11 mouse cellular contexts compared by ENCODE assay signal in the genomic region with DNA sequence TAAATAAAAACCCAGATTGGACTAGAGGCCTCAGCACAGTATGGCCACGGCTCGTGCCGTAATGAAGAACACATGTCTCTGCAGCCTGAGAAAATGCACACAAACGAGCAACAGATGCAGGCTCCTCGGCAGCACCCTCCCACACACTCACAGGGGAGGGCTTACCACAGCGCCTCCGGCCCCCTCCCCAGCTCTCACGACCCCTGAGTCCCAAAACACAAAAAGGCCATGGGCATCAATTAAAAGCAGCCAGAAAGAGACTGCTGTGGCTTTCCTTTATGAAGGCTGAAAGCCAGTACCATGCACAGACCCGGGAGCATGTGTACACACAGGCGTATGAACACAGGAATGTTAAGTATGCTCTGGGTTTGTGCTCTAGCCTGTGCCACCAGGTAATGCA.
DNase-seq lines count a peak whose midpoint lies in the region; ATAC-seq lines count a peak whose summit lies in the region.
"Had no signal": no experiment of that assay in that cellular context is flagged by ENCODE, and none has a peak within 500 bp of the region (broad histone marks: within the 10 kb centered on the region; RNA-seq: fewer than 3 reads in every experiment).

No protein-coding gene starts in this region.

- H3K27ac ChIP-seq in heart, embryonic 10.5 days: peak overlapping the region; percentile 79
- peak overlapping the region; percentile 92 for H3K27ac ChIP-seq in limb, embryonic 15.5 days

- intact Hi-C loops in heart, postnatal 10 days (cut with DNase I): loop anchor here (10.0 kb wide), 1 partner anchor 245 kb away; a partner anchor contains a TSS

- DNase-seq in heart, embryonic 10.5 days (ENCODE audit: low spot score): no peak
- no peak for DNase-seq in heart, postnatal 10 days
- DNase-seq in right cerebral cortex, postnatal 10 days (ENCODE audit: low spot score in 2 of 2): peak; percentile 56 to 72
- DNase-seq in right cerebral cortex, postnatal 4 days: no peak
- no peak for DNase-seq in layer of hippocampus, adult 11-12 months (ENCODE audit: low spot score)
- DNase-seq in kidney, adult 11 months: no peak
- DNase-seq: layer of hippocampus, postnatal 36 days; thymus, postnatal 25 days had no signal

- peak overlapping the region; percentile 33; the same call in 1 of the 2 replicates for H3K4me2 ChIP-seq in limb, embryonic 15.5 days

- peaks cover 83% of the 10 kb centered on the region for H3K4me1 ChIP-seq in heart, embryonic 10.5 days
- peaks cover 92% of the 10 kb centered on the region for H3K4me1 ChIP-seq in limb, embryonic 15.5 days

- WGBS in heart, embryonic 10.5 days: 51% methylated on average over 10 of the region's 10 CpGs
- WGBS in limb, embryonic 15.5 days: 15% methylated on average over 10 of the region's 10 CpGs

- ATAC-seq in limb, embryonic 15.5 days (ENCODE audit: insufficient number of reproducible peaks, low FRiP score, low TSS enrichment, low read depth): no peak
- no peak for ATAC-seq in activated CD4-positive, CD25-positive, alpha-beta regulatory T cell, adult 4 months

- H3K9me3 ChIP-seq in heart, embryonic 10.5 days: no peaks in the 10 kb centered on the region
- no peaks in the 10 kb centered on the region for H3K9me3 ChIP-seq in limb, embryonic 15.5 days

- H3K4me3 ChIP-seq in heart, embryonic 10.5 days: no peak overlapping the region
- H3K4me3 ChIP-seq in limb, embryonic 15.5 days: no peak overlapping the region
- H3K4me3 ChIP-seq: myocyte had no signal

- no peaks in the 10 kb centered on the region for H3K27me3 ChIP-seq in heart, embryonic 10.5 days (ENCODE audit: insufficient read depth, poor library complexity, severe bottlenecking)
- H3K27me3 ChIP-seq in limb, embryonic 15.5 days: no peaks in the 10 kb centered on the region

- H3K9ac ChIP-seq in limb, embryonic 15.5 days: no peak overlapping the region

- peaks cover 3% of the 10 kb centered on the region; the same call in 1 of the 2 replicates for H3K36me3 ChIP-seq in heart, embryonic 10.5 days
- peaks cover 4% of the 10 kb centered on the region; the same call in 1 of the 2 replicates for H3K36me3 ChIP-seq in limb, embryonic 15.5 days

Comparison
In these comparisons a context has a peak if more than half of its experiments do, and no peak if none do; other contexts are left out.
1. DNase-seq: peak in right cerebral cortex, postnatal 10 days (2 of 2); none in heart, embryonic 10.5 days (single experiment), heart, postnatal 10 days (0 of 2), right cerebral cortex, postnatal 4 days (single experiment), layer of hippocampus, adult 11-12 months (single experiment) and kidney, adult 11 months (single experiment).